Mouse (Mus musculus): ENCODE measurements around the gene Pdzrn4. TPM values are rescaled to one million over a fixed set of nuclear protein-coding genes. Genes with fewer than 3 reads are reported as not detected.

Gene Pdzrn4
- total RNA-seq, 4 experiments from 2014 or later: 1.1 to 3.8 (median 2.6) TPM

DNA sequence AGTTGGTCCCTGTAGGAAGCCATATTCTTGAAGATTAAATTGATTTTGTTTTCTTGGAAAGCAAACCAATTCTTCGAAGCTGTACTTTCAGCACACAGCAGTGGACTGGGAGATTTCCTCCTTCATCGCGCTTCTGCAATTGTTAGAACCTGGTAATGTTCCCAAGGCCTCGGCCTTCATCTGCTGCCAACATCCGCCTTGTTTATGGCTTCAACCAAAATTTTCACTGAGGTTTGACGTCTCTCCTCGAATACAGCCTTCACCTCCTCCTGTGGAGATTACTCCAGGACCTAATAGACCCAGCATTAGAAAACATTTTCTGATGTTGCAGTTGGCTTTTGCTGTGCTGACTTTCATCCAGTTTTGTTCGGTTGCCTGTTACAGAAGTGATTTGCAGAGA, 307.5 kb downstream of the Pdzrn4 start:
- no peak for DNase-seq (ENCODE audit: low spot score)

DNA sequence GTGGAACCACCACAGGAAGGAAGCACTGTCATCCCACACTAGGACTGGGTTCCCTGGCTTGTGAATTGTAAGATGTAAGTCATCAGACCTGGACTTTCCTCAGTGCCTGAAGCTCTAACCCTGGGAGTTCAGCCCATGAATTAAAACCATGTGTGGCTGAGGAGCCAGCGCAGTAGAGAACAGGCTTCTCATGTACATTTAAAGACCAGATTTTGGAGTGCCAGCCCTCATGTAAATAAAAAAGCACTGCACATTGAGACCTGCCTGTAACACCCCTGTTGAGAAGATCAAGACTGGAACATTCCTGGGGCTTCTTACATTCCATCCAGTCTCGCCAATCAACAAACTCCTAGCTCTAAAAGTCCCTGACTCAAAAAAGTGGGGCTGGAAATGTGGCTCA, 342.0 kb downstream of the Pdzrn4 start:
- DNase-seq (ENCODE audit: low spot score): no peak

DNA sequence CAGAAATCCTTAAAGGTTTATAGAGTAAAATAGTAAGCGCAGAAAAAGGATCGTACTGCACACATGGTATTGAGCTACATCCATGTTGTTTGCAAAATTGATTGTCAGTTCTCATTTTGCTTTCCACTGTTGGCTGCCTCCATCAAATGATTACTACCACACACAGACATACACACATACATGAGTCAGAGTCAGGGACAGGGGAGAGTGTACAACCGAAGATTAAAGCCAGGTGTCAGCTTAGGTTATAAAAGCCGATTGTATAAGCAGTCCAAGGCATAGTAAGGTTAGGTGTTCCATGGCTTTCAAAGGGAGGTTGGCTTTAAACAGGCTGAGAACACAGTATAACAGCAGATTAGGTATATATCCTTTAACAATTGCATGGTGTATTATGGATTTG, 343.2 kb downstream of the Pdzrn4 start:
- DNase-seq (ENCODE audit: low spot score): no peak

DNA sequence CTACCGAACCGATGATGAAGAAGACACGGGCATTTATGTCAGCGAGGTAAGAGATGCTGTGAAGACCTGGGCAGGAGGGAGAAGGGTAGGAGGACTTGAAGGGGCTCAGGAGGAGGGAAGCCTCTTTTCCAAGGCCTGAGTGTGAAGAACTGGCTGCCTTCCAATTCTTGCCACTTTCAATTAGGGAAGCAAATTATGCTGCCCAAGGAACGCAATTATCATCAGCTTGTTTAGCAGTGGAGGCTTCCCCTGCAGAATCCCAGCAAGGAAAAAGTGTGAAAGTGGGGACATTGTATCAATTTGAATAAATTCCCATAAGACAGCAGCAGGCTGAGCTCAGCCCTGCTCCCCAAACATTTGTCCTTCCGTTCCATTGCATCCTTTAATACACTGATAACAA, 346.9 kb downstream of the Pdzrn4 start:
- no peak for DNase-seq (ENCODE audit: low spot score)

DNA sequence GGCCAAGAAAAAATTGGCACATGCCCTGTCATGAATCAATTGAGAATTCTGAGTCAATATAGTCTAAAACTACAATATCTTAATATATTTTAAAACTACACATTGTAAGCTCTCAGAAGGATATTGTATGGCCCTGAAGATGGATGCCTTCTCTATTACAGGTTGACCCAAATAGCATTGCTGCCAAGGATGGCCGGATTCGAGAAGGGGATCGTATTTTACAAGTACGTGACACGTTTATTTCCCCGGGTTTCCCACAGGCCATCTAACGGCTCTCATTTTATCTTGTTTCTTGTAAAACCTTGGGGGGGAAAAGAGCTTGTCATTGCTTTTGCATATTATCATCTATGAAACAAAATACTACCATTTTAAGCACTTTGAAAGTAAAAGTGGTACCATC, 349.4 kb downstream of the Pdzrn4 start:
- no peak for DNase-seq (ENCODE audit: low spot score)

DNA sequence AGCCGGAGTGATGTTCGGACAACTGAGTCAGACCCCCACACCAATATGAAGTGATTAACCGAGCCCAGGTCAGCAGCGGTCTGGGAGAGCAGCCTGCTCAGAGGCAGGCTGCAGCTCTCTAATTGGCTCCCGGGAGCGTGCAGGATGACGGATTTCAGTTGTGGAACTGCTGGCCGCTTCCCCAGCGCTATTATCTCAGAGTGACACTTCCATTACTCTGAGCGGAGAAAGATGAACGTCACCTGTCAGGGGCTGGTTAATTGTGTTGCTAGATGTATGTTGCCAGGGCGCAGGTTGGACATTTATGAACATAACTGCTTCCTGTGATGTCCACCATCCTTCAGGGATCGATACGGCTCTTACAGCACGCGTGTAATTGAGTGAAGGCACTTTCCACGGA, 355.5 kb downstream of the Pdzrn4 start:
- no peak for DNase-seq (ENCODE audit: low spot score)

DNA sequence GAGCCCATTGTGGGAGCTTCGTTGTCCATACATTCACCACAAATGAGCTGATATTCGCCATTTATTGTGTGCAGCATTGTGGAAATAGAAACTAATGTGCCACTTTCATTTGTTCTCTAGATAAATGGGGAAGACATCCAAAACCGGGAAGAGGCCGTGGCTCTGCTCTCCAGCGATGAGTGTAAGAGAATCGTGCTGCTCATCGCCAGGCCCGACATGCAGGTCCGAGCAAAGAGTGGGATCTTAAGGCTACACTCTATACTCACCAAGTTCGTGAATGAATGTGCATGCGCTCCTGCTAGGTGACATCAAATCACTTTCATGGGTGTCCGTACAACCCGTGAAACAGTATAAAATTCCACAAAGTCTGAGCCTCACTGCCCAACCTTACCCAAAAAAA, 355.9 kb downstream of the Pdzrn4 start:
- DNase-seq (ENCODE audit: low spot score): no peak

DNA sequence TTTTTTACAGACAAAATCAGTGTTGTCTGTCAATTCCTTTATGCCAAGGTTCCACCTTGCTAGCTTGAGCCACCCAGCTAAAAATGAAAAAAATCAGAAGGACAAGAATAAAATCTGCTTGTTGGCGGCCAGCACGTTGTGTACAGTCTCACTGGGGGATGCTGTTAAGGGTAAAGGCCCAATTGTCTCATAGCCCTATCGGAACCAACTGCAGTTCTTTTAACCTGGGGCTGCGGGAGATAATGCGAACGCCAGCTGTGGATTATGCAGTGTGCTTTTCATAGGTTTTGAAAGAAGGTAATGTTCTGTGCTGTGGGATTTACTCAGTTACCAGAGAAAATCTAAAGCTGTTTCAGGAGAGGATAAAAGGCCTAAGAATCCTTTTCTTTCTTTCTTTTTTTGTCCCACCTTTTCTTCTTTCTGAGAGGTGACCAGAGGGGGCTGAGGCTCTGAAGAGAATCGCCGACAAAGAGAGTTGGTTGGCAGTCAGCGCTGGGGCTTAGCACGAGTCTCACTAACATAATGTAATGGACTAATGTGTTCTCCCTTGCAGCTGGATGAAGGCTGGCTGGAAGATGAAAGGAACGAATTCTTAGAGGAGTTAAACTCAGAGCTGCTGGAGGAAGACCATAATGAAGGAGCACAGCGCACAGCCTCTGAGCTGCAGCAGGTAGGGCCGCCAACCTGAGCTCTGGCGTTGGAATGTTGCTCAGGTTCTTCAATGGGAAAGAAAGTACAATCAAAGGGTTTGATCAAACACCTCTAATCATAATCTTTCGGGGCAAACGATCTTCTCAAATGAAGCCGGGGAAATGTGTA, 360.6 kb downstream of the Pdzrn4 start:
- no peak for DNase-seq (ENCODE audit: low spot score)

DNA sequence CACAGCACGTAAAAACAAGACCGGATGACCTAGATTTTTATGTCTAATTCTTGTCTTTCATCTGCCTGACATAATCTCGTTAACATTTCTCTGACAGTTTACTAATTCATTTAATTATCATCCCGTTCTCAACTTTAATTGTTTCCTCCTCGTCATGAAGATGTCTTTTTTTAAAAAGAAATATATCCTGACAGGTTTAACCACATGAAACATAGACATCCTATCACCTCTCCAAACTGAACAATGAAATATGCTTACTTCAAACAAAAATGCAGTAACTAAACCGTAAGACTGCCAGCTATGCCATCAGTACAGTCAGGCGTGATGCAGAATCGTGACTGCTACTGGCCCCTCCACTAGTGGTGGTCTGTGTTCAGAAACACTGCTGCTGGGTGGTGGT, 362.3 kb downstream of the Pdzrn4 start:
- no peak for DNase-seq (ENCODE audit: low spot score)

DNA sequence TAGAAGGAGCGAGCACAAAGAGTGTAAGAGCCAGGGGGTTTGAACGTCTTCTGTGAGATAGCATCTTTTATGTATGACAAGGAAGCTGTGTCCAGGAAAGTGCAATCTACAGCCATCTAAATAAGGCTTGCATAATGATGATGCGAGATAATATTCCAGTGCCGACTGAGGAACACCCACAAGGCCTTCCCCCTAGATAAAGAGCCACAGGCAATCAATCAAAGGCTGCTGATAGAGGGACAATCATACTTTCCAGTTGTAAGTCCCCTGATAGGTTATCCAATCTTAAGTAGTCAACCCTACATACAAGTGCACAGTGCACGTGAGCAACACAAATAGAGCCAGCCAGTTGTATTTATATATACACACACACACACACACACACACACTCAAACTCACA, 366.6 kb downstream of the Pdzrn4 start:
- no peak for DNase-seq (ENCODE audit: low spot score)

DNA sequence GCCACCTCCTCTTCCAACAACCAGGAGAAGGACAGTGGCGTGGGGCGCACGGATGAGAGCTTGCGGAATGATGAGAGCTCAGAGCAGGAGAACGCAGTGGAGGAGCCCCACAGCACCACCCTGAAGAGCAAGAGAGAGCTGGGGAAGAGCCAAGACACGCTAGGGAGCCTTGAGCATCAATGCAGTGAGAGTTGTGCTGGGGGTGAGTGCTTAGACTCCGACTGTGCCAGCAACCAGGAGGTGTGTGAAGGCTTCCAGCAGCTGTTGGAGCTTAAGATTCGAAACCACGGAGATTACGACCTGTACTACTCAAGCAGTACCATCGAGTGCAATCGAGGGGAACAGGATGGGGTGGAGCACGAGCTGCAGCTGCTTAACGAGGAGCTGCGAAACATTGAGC, 372.9 kb downstream of the Pdzrn4 start:
- DNase-seq (ENCODE audit: low spot score): no peak

DNA sequence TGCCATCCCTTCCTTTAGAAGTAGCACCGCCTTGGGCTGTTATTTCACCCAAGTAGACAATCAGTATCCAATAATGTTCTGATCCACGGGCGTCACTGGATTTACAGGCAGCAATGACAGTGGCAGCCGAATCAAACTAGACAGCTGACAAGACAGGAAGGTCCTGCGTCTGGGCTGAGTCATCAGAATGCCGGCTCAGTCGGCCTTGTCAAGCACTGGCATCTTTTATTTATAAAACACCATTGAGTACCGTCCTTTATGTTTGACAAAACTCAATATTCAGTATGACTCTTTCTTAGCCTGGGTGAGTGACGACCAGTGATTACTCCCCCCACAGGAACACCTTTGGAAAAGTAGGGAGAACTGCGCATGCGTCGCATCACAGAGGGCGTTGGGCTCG, 391.4 kb downstream of the Pdzrn4 start:
- DNase-seq (ENCODE audit: low spot score): no peak

DNA sequence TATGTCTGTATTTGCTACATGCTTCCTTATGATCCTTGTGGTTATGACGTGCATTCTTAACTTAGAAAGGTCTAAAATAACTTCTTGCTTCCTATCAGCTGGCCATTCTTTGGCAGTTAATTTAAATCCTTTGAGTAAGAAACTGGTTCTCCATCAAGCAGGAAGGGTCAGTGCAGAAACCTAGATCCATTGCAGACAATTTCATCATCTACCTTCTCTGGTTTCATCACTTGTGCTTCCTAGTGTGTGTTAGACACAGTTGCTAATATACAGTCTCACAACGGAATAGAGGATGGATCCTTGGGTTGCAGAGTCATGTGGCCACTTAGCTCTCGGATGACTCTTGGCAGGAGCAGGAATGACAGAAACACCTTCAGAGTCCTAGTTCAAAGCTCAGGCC, 397.6 kb downstream of the Pdzrn4 start:
- no peak for DNase-seq (ENCODE audit: low spot score)

DNA sequence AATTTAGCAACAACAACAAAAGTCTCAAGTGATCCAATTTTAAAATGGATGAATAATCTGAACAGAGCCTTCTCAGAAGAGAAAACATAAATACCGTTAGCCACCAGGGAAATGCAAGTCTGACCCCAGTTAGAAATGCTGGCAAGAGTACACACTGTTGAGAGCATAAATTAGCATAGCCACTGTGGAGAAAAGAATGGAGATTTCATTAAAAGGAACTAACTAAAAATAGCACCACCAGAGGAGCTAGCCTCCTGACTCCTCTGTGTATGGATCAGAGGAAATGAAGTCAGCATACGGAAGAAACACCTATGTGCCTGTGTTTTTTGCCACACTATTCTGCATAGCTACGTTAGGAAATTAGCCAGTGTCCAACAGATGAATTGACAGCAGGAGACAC, 409.3 kb downstream of the Pdzrn4 start:
- DNase-seq (ENCODE audit: low spot score): no peak

DNA sequence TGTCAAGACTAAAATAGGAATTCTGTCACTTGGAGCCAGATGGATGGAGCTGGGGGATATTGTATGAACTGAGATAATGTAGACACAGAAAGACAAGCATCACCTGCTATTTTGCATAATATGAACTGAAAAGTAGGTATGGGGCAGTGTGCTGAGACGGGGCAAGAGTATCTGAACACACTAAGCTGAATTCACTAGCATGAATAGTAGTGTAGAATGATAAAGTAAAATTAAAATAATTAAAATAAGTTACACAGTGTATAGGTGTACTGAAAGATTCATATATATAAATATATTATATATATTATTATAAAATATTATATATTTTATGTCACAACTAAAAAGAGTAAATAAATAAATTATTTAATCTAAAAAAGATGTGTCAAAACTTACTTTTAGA, 409.7 kb downstream of the Pdzrn4 start:
- DNase-seq (ENCODE audit: low spot score): no peak
